Mouse (Mus musculus) midbrain, embryonic 12.5 days (tissue): Measurements from ENCODE around the gene Gm17304. TPM values are rescaled to one million over a fixed set of nuclear protein-coding genes. Genes with fewer than 3 reads are reported as not detected.

Experiments
- ATAC-seq: fragments of 200-750 bp; cut with Nextera tagmentation; 2 replicates; pipeline ENCODE4 v1.8.0; 2017; ENCODE audit warnings: low read depth, moderate TSS enrichment, moderate library complexity; ENCODE audit not compliant: low FRiP score
- H3K27ac ChIP-seq: fragments of 300-500 bp; sonication (generic); replicated peaks from 2 replicates; pipeline ENCODE4 v1.5.1; 2016; ENCODE audit warnings: mild to moderate bottlenecking
- H3K27me3 ChIP-seq: fragments of 300-500 bp; sonication (generic); 2 replicates; pipeline ENCODE4 v1.6.1; 2016; ENCODE audit warnings: mild to moderate bottlenecking
- H3K36me3 ChIP-seq: fragments of 300-500 bp; sonication (generic); 2 replicates; pipeline ENCODE4 v1.6.1; 2016
- H3K4me1 ChIP-seq: fragments of 300-500 bp; sonication (generic); 2 replicates; pipeline ENCODE4 v1.6.1; 2016
- H3K4me2 ChIP-seq: fragments of 300-500 bp; sonication (generic); replicated peaks from 2 replicates; pipeline ENCODE4 v1.6.1; 2016; ENCODE audit warnings: mild to moderate bottlenecking, moderate library complexity
- H3K4me3 ChIP-seq: fragments of 300-500 bp; sonication (generic); 2 replicates; pipeline ENCODE4 v1.5.1; 2016; ENCODE audit warnings: mild to moderate bottlenecking
- H3K9ac ChIP-seq: fragments of 300-500 bp; sonication (generic); replicated peaks from 2 replicates; pipeline ENCODE4 v1.6.1; 2016; ENCODE audit warnings: mild to moderate bottlenecking, moderate library complexity
- H3K9me3 ChIP-seq: fragments of 300-500 bp; sonication (generic); 2 replicates; pipeline ENCODE4 v1.6.1; 2016; ENCODE audit warnings: mild to moderate bottlenecking
- WGBS: fragments of 180-500 bp; shearing (Covaris S2); methylation state at CpG from one replicate; pipeline ENCODE4 v1.1.7; 2016; 5-methylcytosine and 5-hydroxymethylcytosine counted together
- polyA plus RNA-seq: library from polyadenylated mRNA; unstranded; fragments of >200 nt; fragmentation: Nextera tagmentation; extraction: Ambion mirVana; gene quantifications from 2 replicates; pipeline ENCODE4 v1.2.1, GENCODE M21; 2016

The Gm17304 gene
- polyA plus RNA-seq, 1 experiment from 2014 or later, result not detected

GRCm38 (mm10) chr5:106628369-106629149 lies 19.7 kb downstream of the Gm17304 start:
- Histone ChIP-seq H3K4me1 (peaks cover 12% of the 10 kb centered on the region), H3K4me3 (no peak overlapping the region), H3K4me2 (no peak overlapping the region), H3K9ac (no peak overlapping the region), H3K27me3 (no peaks in the 10 kb centered on the region), H3K9me3 (no peaks in the 10 kb centered on the region), H3K36me3 (no peaks in the 10 kb centered on the region; the same call in 1 of the 2 replicates), H3K27ac (no peak overlapping the region)
- ATAC-seq, result no peak
- 79% methylated on average over 8 of the region's 8 CpGs for WGBS

- 92% methylated on average over 13 of the region's 13 CpGs for WGBS
- Histone ChIP-seq H3K9ac (no peak overlapping the region), H3K4me2 (no peak overlapping the region), H3K4me1 (peaks cover 12% of the 10 kb centered on the region; the same call in 1 of the 2 replicates), H3K27ac (no peak overlapping the region), H3K36me3 (peaks cover 40% of the 10 kb centered on the region), H3K4me3 (no peak overlapping the region), H3K27me3 (no peaks in the 10 kb centered on the region), H3K9me3 (no peaks in the 10 kb centered on the region)
- ATAC-seq, result no peak
Observed at GRCm38 (mm10) chr5:106636423-106636946, 27.6 kb downstream of the Gm17304 start.

- Histone ChIP-seq H3K9me3 (no peaks in the 10 kb centered on the region), H3K27me3 (no peaks in the 10 kb centered on the region), H3K9ac (no peak overlapping the region), H3K4me3 (no peak overlapping the region), H3K27ac (no peak overlapping the region), H3K4me1 (peaks cover 3% of the 10 kb centered on the region; the same call in 1 of the 2 replicates), H3K4me2 (no peak overlapping the region), H3K36me3 (peaks cover 36% of the 10 kb centered on the region)
- no peak for ATAC-seq
- WGBS, result 97% methylated on average over 2 of the region's 2 CpGs
Observed at GRCm38 (mm10) chr5:106639627-106640026, 30.7 kb downstream of the Gm17304 start.

- peaks cover 3% of the 10 kb centered on the region; the same call in 1 of the 2 replicates for H3K4me1 ChIP-seq
- H3K27ac ChIP-seq, result no peak overlapping the region
- no peaks in the 10 kb centered on the region for H3K9me3 ChIP-seq
- peaks cover 29% of the 10 kb centered on the region for H3K36me3 ChIP-seq
- no peak overlapping the region for H3K4me3 ChIP-seq
- 74% methylated on average over 5 of the region's 5 CpGs for WGBS
- no peaks in the 10 kb centered on the region for H3K27me3 ChIP-seq
- no peak overlapping the region for H3K4me2 ChIP-seq
- H3K9ac ChIP-seq, result no peak overlapping the region
- ATAC-seq, result no peak
Observed at GRCm38 (mm10) chr5:106640235-106640809, 31.4 kb downstream of the Gm17304 start.

- no peak overlapping the region for H3K4me2 ChIP-seq
- no peak overlapping the region for H3K27ac ChIP-seq
- no peak for ATAC-seq
- no peaks in the 10 kb centered on the region for H3K27me3 ChIP-seq
- peaks cover 13% of the 10 kb centered on the region for H3K36me3 ChIP-seq
- peaks cover 3% of the 10 kb centered on the region; the same call in 1 of the 2 replicates for H3K4me1 ChIP-seq
- WGBS, result 89% methylated on average over 3 of the region's 3 CpGs
- no peak overlapping the region for H3K9ac ChIP-seq
- H3K4me3 ChIP-seq, result no peak overlapping the region
- H3K9me3 ChIP-seq, result no peaks in the 10 kb centered on the region
Observed at GRCm38 (mm10) chr5:106641876-106642275, 33.0 kb downstream of the Gm17304 start.

- no peak overlapping the region for H3K4me2 ChIP-seq
- H3K9ac ChIP-seq, result no peak overlapping the region
- H3K36me3 ChIP-seq, result no peaks in the 10 kb centered on the region; the same call in 1 of the 2 replicates
- H3K4me3 ChIP-seq, result no peak overlapping the region
- ATAC-seq, result no peak
- no peak overlapping the region for H3K27ac ChIP-seq
- no peaks in the 10 kb centered on the region for H3K9me3 ChIP-seq
- WGBS, result 91% methylated on average over 4 of the region's 4 CpGs
- peaks cover 3% of the 10 kb centered on the region; the same call in 1 of the 2 replicates for H3K4me1 ChIP-seq
- H3K27me3 ChIP-seq, result no peaks in the 10 kb centered on the region
Observed at GRCm38 (mm10) chr5:106643434-106643833, 34.5 kb downstream of the Gm17304 start.

GRCm38 (mm10) chr5:106649441-106649840 lies 40.5 kb downstream of the Gm17304 start:
- ATAC-seq, result no peak
- H3K4me1 ChIP-seq, result no peaks in the 10 kb centered on the region
- H3K9ac ChIP-seq, result no peak overlapping the region
- H3K4me3 ChIP-seq, result no peak overlapping the region
- no peak overlapping the region for H3K27ac ChIP-seq
- no peak overlapping the region for H3K4me2 ChIP-seq
- no peaks in the 10 kb centered on the region for H3K27me3 ChIP-seq
- H3K9me3 ChIP-seq, result no peaks in the 10 kb centered on the region
- no peaks in the 10 kb centered on the region for H3K36me3 ChIP-seq

- ATAC-seq, result no peak
Observed at GRCm38 (mm10) chr5:106649995-106650394, 41.1 kb downstream of the Gm17304 start.

GRCm38 (mm10) chr5:106652220-106652753 lies 43.4 kb downstream of the Gm17304 start:
- Histone ChIP-seq H3K4me1 (no peaks in the 10 kb centered on the region), H3K27me3 (no peaks in the 10 kb centered on the region), H3K36me3 (peaks cover 13% of the 10 kb centered on the region), H3K9me3 (no peaks in the 10 kb centered on the region; the same call in 1 of the 2 replicates), H3K4me3 (no peak overlapping the region), H3K27ac (no peak overlapping the region; the same call in 1 of the 2 replicates), H3K4me2 (no peak overlapping the region), H3K9ac (no peak overlapping the region)
- no peak for ATAC-seq
- 92% methylated on average over 4 of the region's 4 CpGs for WGBS

More at GRCm38 (mm10) chr5:106649995-106650394, 41.1 kb downstream of the Gm17304 start:
- Histone ChIP-seq H3K9ac (no peak overlapping the region), H3K9me3 (no peaks in the 10 kb centered on the region; the same call in 1 of the 2 replicates), H3K27me3 (no peaks in the 10 kb centered on the region), H3K4me1 (no peaks in the 10 kb centered on the region), H3K4me2 (no peak overlapping the region), H3K4me3 (no peak overlapping the region), H3K27ac (no peak overlapping the region), H3K36me3 (peaks cover 5% of the 10 kb centered on the region)

GRCm38 (mm10) chr5:106652790-106653328 lies 44.0 kb downstream of the Gm17304 start:
- Histone ChIP-seq H3K9me3 (no peaks in the 10 kb centered on the region; the same call in 1 of the 2 replicates), H3K36me3 (peaks cover 13% of the 10 kb centered on the region), H3K4me3 (no peak overlapping the region), H3K27me3 (no peaks in the 10 kb centered on the region), H3K9ac (no peak overlapping the region), H3K27ac (no peak overlapping the region), H3K4me1 (no peaks in the 10 kb centered on the region), H3K4me2 (no peak overlapping the region)
- ATAC-seq, result no peak
- WGBS, result 86% methylated on average over 3 of the region's 3 CpGs
